Mouse (Mus musculus): ENCODE results near the gene Rpl26. TPM values are rescaled to one million over a fixed set of nuclear protein-coding genes. Genes with fewer than 3 reads are reported as not detected.

The Rpl26 gene
- polyA plus RNA-seq, 1 experiment: 1,707 TPM

- WGBS: 26% methylated on average over 31 of the region's 31 CpGs
- DNase-seq: no peak
- Histone ChIP-seq H3K27me3 (ENCODE audit: control insufficient read depth, insufficient read depth, low read length) (no peaks in the 10 kb centered on the region), H3K27ac (ENCODE audit: insufficient read depth, low read length) (0 out of 2 replicates have a peak overlapping the region, but pooled peaks have one; percentile 41), H3K4me1 (ENCODE audit: control insufficient read depth, insufficient read depth, low read length) (no peaks in the 10 kb centered on the region), H3K4me3 (replicated peaks; ENCODE audit: insufficient read depth, low read depth, low read length) (peak overlapping the region; percentile 77)
- no peak for TF ChIP-seq POLR2A (IDR thresholded peaks at IDR 0.05; ENCODE audit: borderline replicate concordance, insufficient read depth, low read length)
- TF ChIP-seq CTCF (IDR thresholded peaks at IDR 0.05; ENCODE audit: borderline replicate concordance, insufficient read depth, low read depth, low read length): no peak
Measured at GRCm38 (mm10) chr11:68900519-68901350, 648 bp upstream of the Rpl26 start.

DNA sequence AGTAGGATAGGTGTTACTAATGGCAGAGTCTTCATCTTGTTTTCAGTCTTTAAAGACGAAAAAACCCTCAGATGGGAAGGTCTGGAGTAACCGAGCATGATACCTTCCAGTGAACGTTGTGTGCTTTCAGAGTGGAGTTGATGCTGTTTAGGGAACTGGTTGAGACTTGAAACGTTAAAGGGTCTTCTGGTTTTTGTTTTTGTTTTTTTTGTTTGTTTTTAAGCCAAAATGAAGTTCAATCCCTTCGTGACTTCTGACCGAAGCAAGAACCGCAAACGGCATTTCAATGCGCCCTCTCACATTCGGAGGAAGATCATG, 623 bp downstream of the Rpl26 start:
- H3K4me1 ChIP-seq (ENCODE audit: control insufficient read depth, insufficient read depth, low read length): no peaks in the 10 kb centered on the region
- no peak for DNase-seq
- H3K27me3 ChIP-seq (ENCODE audit: control insufficient read depth, insufficient read depth, low read length): no peaks in the 10 kb centered on the region
- H3K27ac ChIP-seq (ENCODE audit: insufficient read depth, low read length): no peak overlapping the region; the same call in 1 of the 2 replicates
- under 1% methylated on average over 10 of the region's 10 CpGs for WGBS
- peak overlapping the region; percentile 88 for H3K4me3 ChIP-seq (replicated peaks; ENCODE audit: insufficient read depth, low read depth, low read length)
- TF ChIP-seq POLR2A (IDR thresholded peaks at IDR 0.05; ENCODE audit: borderline replicate concordance, insufficient read depth, low read length) (no peak), CTCF (IDR thresholded peaks at IDR 0.05; ENCODE audit: borderline replicate concordance, insufficient read depth, low read depth, low read length) (no peak)

DNA sequence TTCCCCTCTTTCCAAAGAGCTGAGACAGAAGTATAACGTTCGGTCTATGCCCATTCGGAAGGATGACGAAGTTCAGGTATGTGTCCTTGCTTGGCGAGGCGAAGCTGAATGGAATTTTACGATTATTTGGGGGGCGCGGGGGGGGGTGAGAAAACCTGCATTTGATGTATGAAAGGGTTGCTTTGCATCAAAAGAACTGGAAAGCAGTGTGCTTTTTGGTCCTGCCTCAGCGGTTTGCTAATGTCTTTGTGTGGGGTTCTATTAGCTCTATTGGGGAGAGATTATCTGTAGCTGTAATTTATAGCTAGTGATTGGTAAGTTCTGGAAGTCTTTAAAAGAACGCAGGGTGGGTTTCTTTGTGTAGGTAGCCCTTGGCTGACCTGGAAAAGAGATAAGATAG, 984 bp downstream of the Rpl26 start:
- WGBS: 3% methylated on average over 11 of the region's 11 CpGs
- Histone ChIP-seq H3K27me3 (ENCODE audit: control insufficient read depth, insufficient read depth, low read length) (no peaks in the 10 kb centered on the region), H3K4me1 (ENCODE audit: control insufficient read depth, insufficient read depth, low read length) (no peaks in the 10 kb centered on the region), H3K4me3 (replicated peaks; ENCODE audit: insufficient read depth, low read depth, low read length) (peak overlapping the region; percentile 88), H3K27ac (ENCODE audit: insufficient read depth, low read length) (no peak overlapping the region)
- DNase-seq: no peak
- TF ChIP-seq CTCF (IDR thresholded peaks at IDR 0.05; ENCODE audit: borderline replicate concordance, insufficient read depth, low read depth, low read length) (no peak), POLR2A (IDR thresholded peaks at IDR 0.05; ENCODE audit: borderline replicate concordance, insufficient read depth, low read length) (no peak)

GRCm38 (mm10) chr11:68902823-68903222, 1.4 kb downstream of the Rpl26 start:
- TF ChIP-seq CTCF (IDR thresholded peaks at IDR 0.05; ENCODE audit: borderline replicate concordance, insufficient read depth, low read depth, low read length) (no peak), POLR2A (IDR thresholded peaks at IDR 0.05; ENCODE audit: borderline replicate concordance, insufficient read depth, low read length) (no peak)
- Histone ChIP-seq H3K27me3 (ENCODE audit: control insufficient read depth, insufficient read depth, low read length) (no peaks in the 10 kb centered on the region), H3K4me3 (replicated peaks; ENCODE audit: insufficient read depth, low read depth, low read length) (no peak overlapping the region), H3K4me1 (ENCODE audit: control insufficient read depth, insufficient read depth, low read length) (no peaks in the 10 kb centered on the region), H3K27ac (ENCODE audit: insufficient read depth, low read length) (no peak overlapping the region)
- 80% methylated on average over 5 of the region's 5 CpGs for WGBS
- no peak for DNase-seq

DNA sequence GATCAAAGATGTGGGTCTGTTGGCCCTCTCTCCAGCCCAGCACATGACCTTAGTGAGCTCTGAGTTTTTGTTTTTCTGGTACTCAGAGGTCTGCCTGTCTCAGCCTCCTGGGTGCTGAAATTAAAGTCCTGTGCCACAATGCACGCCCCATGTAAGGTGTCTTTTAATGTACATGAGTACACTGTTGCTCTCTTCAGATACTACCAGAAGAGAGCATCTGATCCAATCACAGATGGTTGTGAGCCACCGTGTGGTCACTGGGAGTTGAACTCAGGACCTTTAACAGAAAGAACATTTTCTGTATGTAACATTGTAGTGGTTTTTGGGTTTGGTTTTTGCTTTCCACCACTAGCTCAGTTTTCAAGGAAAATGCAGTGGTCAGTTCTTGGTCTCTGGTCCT, 2.4 kb downstream of the Rpl26 start:
- DNase-seq: no peak
- TF ChIP-seq POLR2A (IDR thresholded peaks at IDR 0.05; ENCODE audit: borderline replicate concordance, insufficient read depth, low read length) (no peak), CTCF (IDR thresholded peaks at IDR 0.05; ENCODE audit: borderline replicate concordance, insufficient read depth, low read depth, low read length) (no peak)
- WGBS: 78% methylated on average over 2 of the region's 2 CpGs
- no peaks in the 10 kb centered on the region for H3K4me1 ChIP-seq (ENCODE audit: control insufficient read depth, insufficient read depth, low read length)
- H3K27ac ChIP-seq (ENCODE audit: insufficient read depth, low read length): no peak overlapping the region
- H3K27me3 ChIP-seq (ENCODE audit: control insufficient read depth, insufficient read depth, low read length): no peaks in the 10 kb centered on the region
- H3K4me3 ChIP-seq (replicated peaks; ENCODE audit: insufficient read depth, low read depth, low read length): no peak overlapping the region

DNA sequence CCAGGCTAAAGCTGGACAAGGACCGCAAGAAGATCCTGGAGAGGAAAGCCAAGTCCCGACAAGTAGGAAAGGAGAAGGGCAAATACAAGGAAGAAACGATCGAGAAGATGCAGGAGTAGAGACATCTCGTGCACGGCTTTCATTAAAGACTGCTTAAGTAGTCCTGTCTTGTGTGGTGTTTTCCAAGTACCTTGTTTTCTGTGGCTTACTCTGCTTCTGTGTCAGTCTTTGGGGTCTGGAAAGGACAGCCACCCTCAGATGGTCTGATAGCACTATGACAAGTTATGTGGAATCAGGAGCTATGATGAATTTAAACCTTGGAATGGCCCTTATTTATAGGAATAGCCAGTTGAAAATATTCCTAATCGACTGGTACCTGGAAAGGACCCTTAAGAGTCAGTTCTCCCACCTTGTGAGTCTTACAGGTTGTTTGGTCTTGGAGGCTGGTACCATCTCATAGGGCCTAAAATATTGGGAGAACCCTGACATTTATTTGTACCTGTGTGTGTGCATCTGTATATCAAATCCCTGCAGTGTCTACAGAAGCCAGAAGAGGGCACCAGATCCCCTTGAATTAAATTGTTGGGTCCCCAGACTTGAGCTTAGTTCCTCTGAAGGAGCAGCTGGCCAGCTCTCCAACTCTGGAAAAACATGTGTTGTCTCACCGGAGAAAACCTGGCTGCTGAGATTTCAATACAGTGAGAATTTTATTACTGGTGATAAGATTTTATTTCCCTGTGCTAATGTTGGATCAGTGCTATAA, 3.2 kb downstream of the Rpl26 start:
- H3K27ac ChIP-seq (ENCODE audit: insufficient read depth, low read length): no peak overlapping the region
- DNase-seq: peak; percentile 66 to 68
- peak; percentile 60; the same call in 1 of the 2 replicates for TF ChIP-seq CTCF (IDR thresholded peaks at IDR 0.05; ENCODE audit: borderline replicate concordance, insufficient read depth, low read depth, low read length)
- no peak for TF ChIP-seq POLR2A (IDR thresholded peaks at IDR 0.05; ENCODE audit: borderline replicate concordance, insufficient read depth, low read length)
- H3K27me3 ChIP-seq (ENCODE audit: control insufficient read depth, insufficient read depth, low read length): no peaks in the 10 kb centered on the region
- no peak overlapping the region for H3K4me3 ChIP-seq (replicated peaks; ENCODE audit: insufficient read depth, low read depth, low read length)
- H3K4me1 ChIP-seq (ENCODE audit: control insufficient read depth, insufficient read depth, low read length): no peaks in the 10 kb centered on the region
- 75% methylated on average over 8 of the region's 8 CpGs for WGBS

- no peak for TF ChIP-seq CTCF (IDR thresholded peaks at IDR 0.05; ENCODE audit: borderline replicate concordance, insufficient read depth, low read depth, low read length)
- no peak for TF ChIP-seq POLR2A (IDR thresholded peaks at IDR 0.05; ENCODE audit: borderline replicate concordance, insufficient read depth, low read length)
- Histone ChIP-seq H3K4me1 (ENCODE audit: control insufficient read depth, insufficient read depth, low read length) (no peaks in the 10 kb centered on the region), H3K27ac (ENCODE audit: insufficient read depth, low read length) (no peak overlapping the region), H3K27me3 (ENCODE audit: control insufficient read depth, insufficient read depth, low read length) (no peaks in the 10 kb centered on the region), H3K4me3 (replicated peaks; ENCODE audit: insufficient read depth, low read depth, low read length) (no peak overlapping the region)
- DNase-seq: no peak
- 66% methylated on average over 3 of the region's 3 CpGs for WGBS
Measured at GRCm38 (mm10) chr11:68905138-68905531, 3.8 kb downstream of the Rpl26 start.
